Mouse (Mus musculus): ENCODE measurements around the gene Ch25h.

DNA sequence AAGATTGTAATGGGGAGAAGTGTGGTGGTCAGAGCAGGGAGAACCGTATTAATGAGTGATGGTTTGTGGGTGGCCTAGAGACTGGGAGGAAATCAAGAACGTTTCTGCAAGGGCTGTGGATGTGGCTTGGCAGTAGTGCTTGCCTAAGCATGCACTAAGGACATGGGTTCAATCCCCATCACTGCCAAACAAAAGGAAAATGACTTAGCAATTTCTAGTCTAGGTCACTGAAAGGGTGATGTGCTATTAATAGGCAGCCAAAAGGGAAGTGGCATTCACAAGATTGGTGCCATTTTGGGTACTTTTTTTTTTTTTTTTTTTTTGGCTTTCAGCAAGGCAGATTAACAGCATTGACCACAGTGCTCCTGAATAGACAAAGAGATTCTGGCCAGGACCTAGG lies 46.4 kb upstream of the Ch25h start:
- TF ChIP-seq POU5F1 (IDR thresholded peaks at IDR 0.05; ENCODE audit: borderline replicate concordance, low read length) = no peak
- TF ChIP-seq CTCF (conservative IDR thresholded peaks at IDR 0.05; ENCODE audit: low read length) = no peak

All from E14TG2a.4 (cell line).